30 mouse cellular contexts compared by ENCODE assay signal in genomic region chr16:87574160-87574559, GRCm38 (mm10). TPM values are rescaled to one million over a fixed set of nuclear protein-coding genes. Genes with fewer than 3 reads are reported as not detected.
"Had no signal": no experiment of that assay in that cellular context is flagged by ENCODE, and none has a peak within 500 bp of the region (broad histone marks: within the 10 kb centered on the region; RNA-seq: fewer than 3 reads in every experiment).

No protein-coding gene starts in this region.

- H3K27me3 ChIP-seq: heart, embryonic 13.5 days; heart, embryonic 15.5 days; hindbrain, embryonic 13.5 days; hindbrain, embryonic 15.5 days; kidney, embryonic 15.5 days; limb, embryonic 12.5 days; liver, embryonic 13.5 days; liver, embryonic 15.5 days had no signal

- H3K4me2 ChIP-seq: heart, embryonic 11.5 days; heart, embryonic 13.5 days; heart, embryonic 15.5 days; hindbrain, embryonic 13.5 days; hindbrain, embryonic 15.5 days; kidney, embryonic 15.5 days; limb, embryonic 12.5 days; liver, embryonic 11.5 days; liver, embryonic 13.5 days; liver, embryonic 15.5 days had no signal

- H3K9me3 ChIP-seq: heart, embryonic 13.5 days; heart, embryonic 15.5 days; hindbrain, embryonic 13.5 days; hindbrain, embryonic 15.5 days; kidney, embryonic 15.5 days; limb, embryonic 12.5 days; liver, embryonic 13.5 days; liver, embryonic 15.5 days had no signal

- H3K9ac ChIP-seq: heart, embryonic 13.5 days; heart, embryonic 15.5 days; hindbrain, embryonic 13.5 days; hindbrain, embryonic 15.5 days; kidney, embryonic 15.5 days; limb, embryonic 12.5 days; liver, embryonic 13.5 days; liver, embryonic 15.5 days had no signal

- DNase-seq: gastrocnemius, adult 2 months; gastrocnemius, postnatal 14 days; gastrocnemius, postnatal 36 days; heart, adult 11 months; heart, adult 2 months; heart, postnatal 14 days; heart, postnatal 36 days; kidney, adult 11 months; kidney, adult 2 months; kidney, adult 9 months; kidney, postnatal 25 days; kidney, postnatal 4 days; layer of hippocampus, adult 9-11 months; layer of hippocampus, postnatal 36 days; left cerebral cortex, postnatal 4 days; liver; liver, embryonic 13.5 days had no signal

- H3K4me3 ChIP-seq: gastrocnemius, adult 2 months; heart, adult 2 months; heart, embryonic 13.5 days; heart, embryonic 15.5 days; hindbrain, embryonic 13.5 days; hindbrain, embryonic 15.5 days; kidney, embryonic 15.5 days; limb, embryonic 12.5 days; liver, embryonic 13.5 days; liver, embryonic 15.5 days had no signal

- H3K27ac ChIP-seq: gastrocnemius, adult 2 months; heart, adult 2 months; heart, embryonic 13.5 days; heart, embryonic 15.5 days; hindbrain, embryonic 13.5 days; hindbrain, embryonic 15.5 days; hindbrain, postnatal 0 days; kidney, embryonic 15.5 days; kidney, postnatal 0 days; limb, embryonic 12.5 days; liver, embryonic 13.5 days; liver, embryonic 15.5 days had no signal

- H3K4me1 ChIP-seq: heart, embryonic 15.5 days; hindbrain, embryonic 13.5 days; hindbrain, embryonic 15.5 days; limb, embryonic 12.5 days; liver, embryonic 13.5 days; liver, embryonic 15.5 days had no signal

- H3K36me3 ChIP-seq: heart, embryonic 13.5 days; heart, embryonic 15.5 days; hindbrain, embryonic 13.5 days; hindbrain, embryonic 15.5 days; kidney, embryonic 15.5 days; limb, embryonic 12.5 days; liver, embryonic 13.5 days; liver, embryonic 15.5 days had no signal

RNA-seq across cellular contexts. Expression of gene Map3k7cl, which starts 21.0 kb away (rescaled TPM):
- total RNA-seq: hematopoietic stem cell, adult 5-6 weeks had no signal
- polyA plus RNA-seq: heart, embryonic 11.5 days; hindbrain, embryonic 11.5 days; hindbrain, embryonic 15.5 days; limb, embryonic 12.5 days; liver, embryonic 11.5 days; liver, embryonic 13.5 days; liver, embryonic 15.5 days had no signal
